Mouse (Mus musculus): ENCODE results near the gene Dlk2.
A peak's percentile ranks its signal among the peaks of the same experiment; 100 is the strongest.

Gene Dlk2

GRCm38 (mm10) chr17:46272675-46273074 is 24.5 kb upstream of the Dlk2 start:
- DNase-seq (ENCODE audit: extremely low read depth, low read depth) = no peak

DNA sequence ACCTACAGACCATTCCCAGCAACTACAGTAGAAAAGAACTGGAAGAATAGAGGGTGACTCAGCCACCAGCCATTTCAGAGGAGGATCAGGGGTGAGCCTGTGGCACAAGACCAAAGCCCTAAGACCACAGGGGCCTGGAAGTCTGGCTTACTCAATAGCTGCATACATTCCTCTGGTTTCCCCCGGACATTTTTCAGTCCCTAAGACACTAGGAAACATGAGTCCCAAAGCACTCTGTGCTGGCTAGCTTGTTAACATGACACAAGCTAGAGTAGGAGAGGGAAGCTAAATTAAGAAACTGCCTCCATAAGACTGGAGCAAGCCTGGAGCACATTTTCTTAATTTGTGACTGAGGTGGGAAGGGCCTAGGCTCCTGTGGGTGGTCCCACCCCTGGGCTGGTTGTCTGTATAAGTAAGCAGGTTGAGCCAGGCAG is 23.4 kb upstream of the Dlk2 start:
- DNase-seq (ENCODE audit: extremely low read depth, low read depth) = no peak

- no peak for DNase-seq (ENCODE audit: extremely low read depth, low read depth)
These were observed 22.8 kb upstream of the Dlk2 start for GRCm38 (mm10) chr17:46274465-46274864.

DNA sequence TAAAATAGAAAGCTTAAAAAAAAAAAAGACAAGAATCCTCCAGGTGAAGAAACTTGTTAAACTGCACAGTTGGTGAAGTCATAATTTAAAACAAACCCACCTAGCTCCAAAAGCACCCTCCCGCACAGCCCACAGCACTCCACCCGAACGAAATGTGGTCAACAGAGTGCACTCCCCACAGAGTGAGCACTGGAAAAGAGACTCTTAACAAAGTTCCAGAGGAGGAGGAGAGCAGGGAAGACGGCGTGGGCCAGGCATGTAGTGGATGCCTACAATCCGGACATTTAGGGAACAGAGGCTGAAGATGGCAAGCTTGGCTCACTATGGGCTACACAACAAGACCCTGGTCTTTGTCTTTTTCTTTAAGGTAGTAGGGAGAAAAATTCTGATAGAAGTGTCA is 22.2 kb upstream of the Dlk2 start:
- DNase-seq (ENCODE audit: extremely low read depth, low read depth) = no peak

- DNase-seq (ENCODE audit: extremely low read depth, low read depth) = no peak
These were observed 21.7 kb upstream of the Dlk2 start for GRCm38 (mm10) chr17:46275506-46275905.

- no peak for DNase-seq (ENCODE audit: extremely low read depth, low read depth)
These were observed 19.6 kb upstream of the Dlk2 start for GRCm38 (mm10) chr17:46277586-46277985.

DNA sequence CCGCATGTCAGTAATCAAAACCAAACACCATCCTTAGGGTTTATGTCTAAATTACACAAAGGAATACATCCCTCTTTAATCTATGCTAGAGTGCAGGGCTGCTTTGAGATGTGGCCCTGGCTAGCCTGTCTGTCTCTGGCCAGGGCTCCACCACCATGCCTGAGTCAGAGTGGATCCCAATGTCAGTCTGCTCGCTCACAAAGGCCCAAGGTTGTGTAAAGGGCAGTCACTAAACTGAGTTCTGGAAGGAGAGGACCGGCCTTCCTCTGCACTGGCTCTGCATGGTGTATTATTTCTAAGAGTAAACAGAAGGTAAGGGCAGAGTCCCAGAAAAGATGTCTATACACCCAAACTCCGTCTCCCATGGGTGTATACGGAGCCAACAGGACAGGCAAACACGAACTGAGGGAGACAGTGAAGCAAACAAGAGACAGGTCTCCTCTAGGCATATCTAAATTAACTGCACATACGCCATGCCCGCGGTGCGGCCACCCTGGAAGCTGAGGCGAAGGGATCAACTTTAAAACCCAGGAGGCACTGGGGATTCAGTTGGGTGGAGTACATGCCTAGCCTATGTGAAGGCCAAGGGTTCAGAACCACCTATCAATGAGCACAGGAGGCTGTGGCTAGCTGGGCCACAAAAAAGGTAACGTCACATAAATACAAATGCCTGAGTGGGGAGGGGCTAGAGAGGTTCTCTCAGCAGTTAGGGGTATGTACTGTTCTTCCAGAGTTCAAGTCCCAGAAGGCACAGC is 19.0 kb upstream of the Dlk2 start:
- DNase-seq (ENCODE audit: extremely low read depth, low read depth) = no peak

- peak; percentile 49 for DNase-seq (ENCODE audit: extremely low read depth, low read depth)
These were observed 14.6 kb upstream of the Dlk2 start, which contains the start of gene Tjap1 for GRCm38 (mm10) chr17:46282483-46283123. TSS of gene Tjap1 (minus strand) at chr17:46283026.

GRCm38 (mm10) chr17:46283140-46283539 is 14.1 kb upstream of the Dlk2 start:
- peak; percentile 27 for DNase-seq (ENCODE audit: extremely low read depth, low read depth)

DNA sequence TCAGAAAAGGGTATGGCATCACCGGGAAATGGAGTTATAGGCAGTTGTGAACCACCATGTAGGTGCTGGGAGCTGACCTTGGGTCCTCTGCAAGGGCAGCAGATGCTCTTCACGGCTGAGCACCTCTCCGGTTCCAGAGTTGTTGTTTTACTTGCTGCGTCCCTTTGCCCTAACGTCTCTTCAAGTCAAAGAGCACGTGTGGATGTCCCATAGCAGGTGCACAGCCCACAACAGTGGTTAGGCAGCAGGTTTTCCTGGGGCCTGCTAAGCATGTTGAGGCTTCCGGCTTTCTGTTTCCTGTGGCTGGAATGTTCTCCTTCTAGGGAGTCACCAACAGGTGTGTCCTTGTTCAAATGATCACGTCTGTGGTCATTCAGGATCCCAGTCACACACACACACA is 13.3 kb upstream of the Dlk2 start:
- DNase-seq (ENCODE audit: extremely low read depth, low read depth) = no peak

GRCm38 (mm10) chr17:46284653-46285052 is 12.6 kb upstream of the Dlk2 start:
- DNase-seq (ENCODE audit: extremely low read depth, low read depth) = no peak

DNA sequence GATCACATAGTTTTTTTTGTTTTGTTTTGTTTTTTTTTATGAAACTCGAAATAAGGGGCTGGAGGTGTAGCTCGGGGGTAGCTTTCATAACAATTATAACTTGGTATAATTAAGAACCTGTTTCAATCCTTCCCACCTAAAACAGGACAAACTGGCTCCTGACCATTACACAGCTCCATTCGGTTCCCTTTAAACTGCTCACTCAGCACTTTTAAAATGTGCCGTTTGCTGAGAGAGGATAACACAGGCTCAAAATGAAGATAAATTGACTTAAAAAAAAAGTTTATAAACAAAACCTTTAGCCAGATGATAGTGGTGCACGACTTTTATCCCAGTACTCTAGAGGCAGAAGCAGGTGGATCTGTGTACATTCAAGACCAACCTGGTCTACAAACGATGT is 11.8 kb upstream of the Dlk2 start:
- no peak for DNase-seq (ENCODE audit: extremely low read depth, low read depth)

DNA sequence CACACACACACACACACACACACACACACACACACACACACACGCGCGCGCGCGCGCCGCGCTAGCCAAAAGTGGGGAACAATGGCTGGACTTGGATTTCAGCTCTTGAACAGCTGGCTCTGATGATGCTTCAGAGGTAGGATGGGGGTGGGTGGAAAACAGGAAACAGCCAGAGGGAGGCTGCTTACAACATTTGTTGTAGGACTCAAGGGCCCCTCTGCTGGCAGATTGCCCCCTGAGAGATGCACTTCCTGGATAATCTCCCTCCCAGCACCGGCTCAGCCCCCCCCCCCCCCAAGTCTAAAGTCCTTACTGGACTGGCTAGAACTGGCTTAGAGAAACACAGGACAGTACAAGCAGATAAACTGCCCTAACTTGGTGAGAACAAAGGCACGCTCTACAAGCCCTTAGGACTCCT is 9.5 kb upstream of the Dlk2 start:
- no peak for DNase-seq (ENCODE audit: extremely low read depth, low read depth)

- no peak for DNase-seq (ENCODE audit: extremely low read depth, low read depth)
These were observed 620 bp upstream of the Dlk2 start for GRCm38 (mm10) chr17:46296601-46297000.

GRCm38 (mm10) chr17:46297028-46297363 is 225 bp upstream of the Dlk2 start:
- no peak for DNase-seq (ENCODE audit: extremely low read depth, low read depth)

GRCm38 (mm10) chr17:46298220-46298913 is 1.1 kb downstream of the Dlk2 start:
- no peak for DNase-seq (ENCODE audit: extremely low read depth, low read depth)

DNA sequence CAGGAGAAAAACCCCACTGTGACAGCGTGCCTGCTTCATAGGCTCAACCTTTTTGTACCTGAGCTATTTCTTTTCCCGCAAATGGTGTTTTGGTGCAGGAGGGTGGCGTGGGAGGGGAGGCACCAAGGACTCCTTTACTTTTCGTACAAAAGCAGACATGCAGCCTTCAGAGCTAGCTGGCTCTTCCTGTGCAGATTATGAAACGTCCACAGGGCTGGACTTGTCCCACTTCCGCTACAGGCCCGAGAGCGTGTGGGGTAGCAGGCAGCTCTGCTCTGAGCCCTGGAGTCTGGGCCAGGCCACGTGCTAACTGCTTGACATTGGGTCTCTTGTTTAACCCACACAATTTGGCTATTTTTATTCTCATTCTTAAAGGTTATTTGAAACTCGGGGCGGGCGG is 4.7 kb downstream of the Dlk2 start:
- DNase-seq (ENCODE audit: extremely low read depth, low read depth) = no peak

DNA sequence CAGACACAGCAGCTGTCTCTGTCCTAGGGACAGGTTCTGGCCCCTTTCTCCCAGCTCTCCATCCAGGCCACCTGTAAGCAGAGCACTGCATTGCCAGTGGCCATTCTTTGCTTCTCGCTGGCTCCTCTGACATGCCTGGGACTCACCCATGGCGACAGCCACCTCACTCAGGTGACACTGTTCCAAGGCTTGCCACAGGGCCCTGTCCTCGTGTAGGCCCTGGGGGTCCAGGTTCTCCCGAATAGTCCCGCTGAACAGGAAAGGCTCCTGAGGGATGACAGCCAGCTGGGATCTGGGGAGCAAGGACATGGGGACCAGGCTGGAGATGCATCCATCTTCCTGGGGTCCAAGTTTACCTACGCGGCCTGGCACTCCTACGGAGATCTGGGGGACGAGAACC is 7.0 kb downstream of the Dlk2 start:
- no peak for DNase-seq (ENCODE audit: extremely low read depth, low read depth)

GRCm38 (mm10) chr17:46306956-46307355 is 9.7 kb downstream of the Dlk2 start:
- no peak for DNase-seq (ENCODE audit: extremely low read depth, low read depth)

GRCm38 (mm10) chr17:46309835-46310234 is 12.6 kb downstream of the Dlk2 start:
- DNase-seq (ENCODE audit: extremely low read depth, low read depth) = no peak

DNA sequence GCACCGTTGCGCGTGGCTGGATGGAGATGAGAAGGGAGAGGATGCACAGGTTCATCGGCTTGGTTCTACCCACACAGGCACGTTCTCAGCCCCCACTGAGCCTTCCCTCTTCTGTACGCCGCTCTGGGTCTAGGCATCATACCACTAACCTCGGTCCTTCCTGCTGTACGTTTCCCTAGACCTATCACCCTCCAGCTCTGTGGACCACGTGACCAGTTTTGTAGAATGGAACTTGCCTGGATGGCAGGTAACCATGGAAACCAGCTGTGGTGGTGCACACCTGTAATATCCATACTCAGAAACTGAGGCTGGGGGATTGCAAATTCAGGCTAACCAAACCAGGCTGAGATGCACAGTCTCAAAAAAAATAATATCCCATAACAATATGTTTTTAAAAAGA is 13.3 kb downstream of the Dlk2 start:
- DNase-seq (ENCODE audit: extremely low read depth, low read depth) = no peak

GRCm38 (mm10) chr17:46313135-46313715 is 16.0 kb downstream of the Dlk2 start:
- no peak for DNase-seq (ENCODE audit: extremely low read depth, low read depth)
